Mouse (Mus musculus) embryonic fibroblast, embryonic 13.5 days (primary cell): ENCODE measurements around the gene Ovol1. TPM values are rescaled to one million over a fixed set of nuclear protein-coding genes. Genes with fewer than 3 reads are reported as not detected.

Experiments
- H3K27ac ChIP-seq: 2 replicates; pipeline ENCODE4 v1.5.1; 2012; ENCODE audit warnings: low read length, control low read depth, inconsistent platforms; ENCODE audit not compliant: insufficient read depth
- H3K4me1 ChIP-seq: 2 replicates; pipeline ENCODE4 v1.6.1; 2011; ENCODE audit warnings: low read length; ENCODE audit not compliant: control insufficient read depth, insufficient read depth
- H3K4me3 ChIP-seq: 2 replicates; pipeline ENCODE4 v1.5.1; 2011; ENCODE audit warnings: mild to moderate bottlenecking, control low read depth, low read length; ENCODE audit not compliant: insufficient read depth
- CTCF ChIP-seq: IDR thresholded peaks from 2 replicates; pipeline ENCODE4 v1.5.1; 2011; ENCODE audit warnings: mild to moderate bottlenecking, control low read depth, low read length, moderate library complexity, borderline replicate concordance; ENCODE audit not compliant: insufficient read depth
- POLR2A ChIP-seq: IDR thresholded peaks from 2 replicates; pipeline ENCODE4 v1.6.1; 2011; ENCODE audit warnings: low read depth, mild to moderate bottlenecking, control low read depth, low read length, moderate library complexity
- polyA plus RNA-seq: library from polyadenylated mRNA; stranded (reverse); fragments of >200 nt; gene quantifications from 2 replicates; pipeline ENCODE4 v1.2.4, GENCODE M21; 2011; ENCODE audit warnings: low read depth; ENCODE audit not compliant: missing spikeins, insufficient read length

Ovol1 gene
- polyA plus RNA-seq, 1 experiment = not detected

DNA sequence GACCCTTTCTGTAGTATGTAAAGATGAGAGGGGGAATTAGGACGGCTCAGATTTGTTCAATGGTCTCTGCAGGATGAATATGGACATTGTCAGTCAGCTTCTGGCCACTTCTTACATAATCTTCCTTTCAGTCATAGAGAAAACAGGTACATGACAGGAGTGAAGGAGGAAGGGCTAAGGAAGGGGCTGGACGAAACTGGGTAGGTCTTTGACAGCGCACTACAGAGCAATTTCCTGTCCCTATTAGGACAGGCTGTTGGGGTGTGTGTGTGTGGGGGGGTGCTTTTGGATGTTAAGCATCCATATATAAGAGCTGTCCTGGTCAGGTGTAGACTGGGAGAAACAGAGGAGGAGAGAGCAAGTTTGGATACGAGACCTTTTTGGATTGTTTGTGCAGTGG is 38.8 kb upstream of the Ovol1 start:
- no peak overlapping the region for H3K27ac ChIP-seq
- H3K4me3 ChIP-seq = no peak overlapping the region
- TF ChIP-seq POLR2A (no peak), CTCF (no peak)
- no peaks in the 10 kb centered on the region for H3K4me1 ChIP-seq

DNA sequence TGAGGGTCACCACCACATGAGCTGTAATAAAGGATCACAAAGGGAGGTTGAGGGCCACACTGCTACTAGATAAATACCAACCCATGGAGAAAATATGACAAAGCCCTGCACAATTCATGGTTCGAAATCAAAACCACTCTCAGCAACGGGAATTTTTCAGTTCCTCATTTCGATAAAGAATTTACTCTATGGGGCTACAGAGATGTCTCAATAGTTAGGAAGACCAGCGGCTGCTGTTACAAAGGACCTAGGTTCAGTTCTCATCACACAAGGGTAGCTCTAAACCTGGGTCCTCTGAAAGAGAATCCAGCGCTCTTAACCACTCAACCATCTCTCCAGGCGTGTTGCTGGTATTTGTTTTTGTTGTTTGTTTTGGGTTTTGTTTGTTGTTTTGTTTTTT is 31.4 kb upstream of the Ovol1 start:
- Histone ChIP-seq H3K4me1 (no peaks in the 10 kb centered on the region), H3K27ac (no peak overlapping the region), H3K4me3 (no peak overlapping the region)
- TF ChIP-seq POLR2A (no peak), CTCF (no peak)

DNA sequence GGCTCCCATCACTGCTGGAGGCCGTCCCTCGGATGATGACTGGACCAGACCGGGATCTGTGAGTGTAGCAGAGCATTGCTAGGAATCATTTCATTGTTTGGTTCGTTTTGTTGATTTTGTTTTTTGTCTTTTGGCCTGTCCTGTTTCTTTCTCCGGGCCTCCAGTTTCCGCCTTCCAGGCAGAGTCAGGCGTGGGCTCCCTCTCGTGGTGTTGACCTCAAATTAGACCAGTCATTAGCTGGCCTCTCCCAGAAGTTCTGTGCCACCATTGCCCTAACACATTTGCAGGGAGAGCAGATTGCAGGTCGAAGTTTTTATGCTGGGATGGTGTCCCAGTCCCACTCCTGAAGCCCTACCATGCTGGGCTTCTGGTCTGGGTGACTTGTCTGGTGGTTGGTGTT is 28.7 kb upstream of the Ovol1 start:
- no peaks in the 10 kb centered on the region for H3K4me1 ChIP-seq
- no peak overlapping the region for H3K4me3 ChIP-seq
- no peak overlapping the region for H3K27ac ChIP-seq
- no peak for TF ChIP-seq POLR2A
- no peak for TF ChIP-seq CTCF

GRCm38 (mm10) chr19:5581995-5582394 is 21.5 kb upstream of the Ovol1 start:
- Histone ChIP-seq H3K4me3 (no peak overlapping the region), H3K27ac (no peak overlapping the region), H3K4me1 (no peaks in the 10 kb centered on the region)
- TF ChIP-seq POLR2A (no peak), CTCF (no peak)

GRCm38 (mm10) chr19:5580776-5581175 is 20.3 kb upstream of the Ovol1 start:
- no peak for TF ChIP-seq POLR2A
- TF ChIP-seq CTCF = no peak
- no peak overlapping the region for H3K4me3 ChIP-seq
- no peaks in the 10 kb centered on the region for H3K4me1 ChIP-seq
- H3K27ac ChIP-seq = no peak overlapping the region

GRCm38 (mm10) chr19:5579971-5580370 is 19.5 kb upstream of the Ovol1 start:
- no peaks in the 10 kb centered on the region for H3K4me1 ChIP-seq
- H3K27ac ChIP-seq = no peak overlapping the region
- no peak for TF ChIP-seq POLR2A
- no peak for TF ChIP-seq CTCF
- no peak overlapping the region for H3K4me3 ChIP-seq

GRCm38 (mm10) chr19:5575336-5575735 is 14.9 kb upstream of the Ovol1 start:
- no peak overlapping the region for H3K27ac ChIP-seq
- no peak for TF ChIP-seq CTCF
- no peak for TF ChIP-seq POLR2A

GRCm38 (mm10) chr19:5572331-5573125 is 12.1 kb upstream of the Ovol1 start:
- no peak for TF ChIP-seq CTCF
- no peak for TF ChIP-seq POLR2A
- Histone ChIP-seq H3K4me3 (no peak overlapping the region), H3K27ac (0 out of 2 replicates have a peak overlapping the region, but pooled peaks have one; percentile 8)

More at GRCm38 (mm10) chr19:5575336-5575735, 14.9 kb upstream of the Ovol1 start:
- no peak overlapping the region for H3K4me3 ChIP-seq
- H3K4me1 ChIP-seq = no peaks in the 10 kb centered on the region

DNA sequence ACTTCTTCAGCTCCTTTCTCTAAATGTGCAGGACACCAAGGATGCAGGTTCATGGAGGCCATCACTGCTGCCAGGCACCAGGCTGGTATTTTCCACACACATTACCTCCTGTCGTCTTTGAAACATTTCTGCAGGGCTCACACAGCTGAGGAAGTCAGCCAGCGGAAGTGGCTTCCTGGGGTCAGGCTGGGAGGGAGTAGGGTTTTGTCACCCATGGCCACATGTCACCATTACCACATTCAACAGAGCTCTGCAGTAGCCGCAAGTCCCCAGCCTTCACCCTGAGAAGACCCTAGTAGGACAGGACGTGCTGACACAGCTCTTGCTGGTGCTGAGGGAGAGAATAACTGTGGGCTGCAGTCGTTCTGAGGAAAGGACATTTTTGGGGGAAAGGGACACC is 11.4 kb upstream of the Ovol1 start:
- Histone ChIP-seq H3K4me3 (no peak overlapping the region), H3K27ac (no peak overlapping the region), H3K4me1 (no peaks in the 10 kb centered on the region)
- TF ChIP-seq CTCF (no peak), POLR2A (no peak)

More at GRCm38 (mm10) chr19:5572331-5573125, 12.1 kb upstream of the Ovol1 start:
- no peaks in the 10 kb centered on the region for H3K4me1 ChIP-seq

DNA sequence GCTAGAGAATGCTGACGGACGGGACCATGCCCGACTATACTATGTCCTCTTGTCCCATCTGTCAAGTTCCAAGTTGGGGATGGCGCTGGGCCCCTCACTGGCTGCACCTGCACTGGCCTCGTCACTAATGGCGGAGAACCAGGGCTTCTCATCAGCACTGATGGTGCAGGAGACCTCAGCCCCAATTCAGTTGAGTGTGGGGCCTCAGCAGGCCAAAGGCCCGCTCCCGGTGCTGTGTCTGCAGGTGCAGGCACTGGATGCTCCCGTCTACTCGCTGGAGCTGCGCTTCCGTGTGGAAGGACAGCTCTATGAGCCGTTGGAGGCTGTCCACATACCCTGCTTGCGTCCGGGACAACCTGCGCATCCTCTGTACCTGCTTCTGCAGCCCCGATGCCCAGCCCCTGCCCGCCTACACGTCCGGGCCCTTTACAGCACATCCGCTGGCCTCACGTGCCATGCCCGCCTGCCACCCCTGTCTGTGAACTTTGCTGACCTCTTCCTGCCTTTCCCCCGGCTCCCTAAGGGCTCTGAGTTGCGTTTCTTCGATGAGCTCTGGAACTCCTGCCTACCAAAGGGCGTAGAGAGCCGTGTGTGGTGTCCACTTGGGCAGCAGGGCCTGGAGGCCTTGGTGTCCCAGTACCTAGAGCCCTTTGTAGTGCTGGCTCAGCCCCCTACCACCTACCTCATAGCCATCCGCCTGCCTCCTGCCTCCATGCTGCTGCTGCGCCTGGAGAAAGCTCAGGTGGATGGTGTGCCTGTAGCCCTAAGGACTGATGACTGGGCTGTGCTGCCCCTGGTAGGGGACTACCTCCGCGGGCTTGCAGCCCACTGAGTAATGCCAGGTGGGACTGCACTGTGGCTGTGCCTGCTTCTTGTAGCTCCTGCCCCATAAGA is 10.2 kb upstream of the Ovol1 start:
- no peak overlapping the region for H3K4me3 ChIP-seq
- no peaks in the 10 kb centered on the region for H3K4me1 ChIP-seq
- TF ChIP-seq CTCF (no peak), POLR2A (no peak)
- no peak overlapping the region for H3K27ac ChIP-seq
